Mouse (Mus musculus): Measurements from ENCODE around the gene Fastkd1.
"Not testable (repeated sequence)": the region's sequence is repeated elsewhere in the genome, so short reads cannot be mapped to it uniquely, and the experiment has no call there.

Gene Fastkd1

GRCm38 (mm10) chr2:69712981-69713625, at the start of gene Fastkd1:
TSS of gene Fastkd1 (minus strand) at chr2:69713516.
- peak; percentile 87 to 89 for DNase-seq

DNA sequence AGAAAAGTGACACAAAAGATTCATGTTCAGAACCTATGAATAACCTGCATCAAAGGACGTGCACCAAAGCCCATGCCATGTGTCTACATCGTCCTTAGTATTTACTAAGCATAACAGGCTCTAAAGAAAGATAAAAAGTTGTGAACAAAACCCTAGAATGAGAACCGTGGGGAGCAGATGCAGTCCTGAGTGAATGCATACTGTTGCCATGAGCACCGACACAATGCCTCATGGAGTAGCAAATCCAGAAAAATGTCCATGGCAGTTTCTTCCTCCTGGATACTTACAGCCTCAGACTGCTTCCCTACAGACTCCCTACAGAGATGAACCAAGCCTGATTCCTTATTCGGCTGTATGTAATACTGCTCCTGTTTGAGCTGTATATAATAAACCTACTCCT, 47.7 kb upstream of the Fastkd1 start:
- DNase-seq = no peak

DNA sequence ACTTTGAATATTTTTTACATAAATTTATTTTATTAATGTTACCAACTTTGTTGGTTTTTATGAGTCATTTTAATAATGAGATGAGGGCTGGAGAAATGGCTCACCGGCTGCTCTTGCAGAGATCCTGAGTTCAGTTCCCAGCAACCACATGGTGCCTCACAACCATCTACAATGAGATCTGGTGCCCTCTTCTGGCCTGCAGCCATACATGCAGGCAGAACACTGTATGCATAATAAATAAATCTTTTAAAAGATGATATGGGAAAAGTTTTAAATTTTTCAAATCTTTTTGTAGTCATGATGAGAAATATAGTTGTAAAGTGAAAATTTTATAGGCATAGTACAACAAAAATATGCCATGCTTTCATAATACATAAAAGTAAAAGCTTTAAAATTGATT, 31.8 kb upstream of the Fastkd1 start:
- peak in 1 of 2 experiments; percentile 21 for DNase-seq

- no peak for DNase-seq
Measured at GRCm38 (mm10) chr2:69723519-69723825, 10.2 kb upstream of the Fastkd1 start.

- DNase-seq = peak; percentile 95 to 97
Measured at GRCm38 (mm10) chr2:69722650-69723518, 9.6 kb upstream of the Fastkd1 start.

DNA sequence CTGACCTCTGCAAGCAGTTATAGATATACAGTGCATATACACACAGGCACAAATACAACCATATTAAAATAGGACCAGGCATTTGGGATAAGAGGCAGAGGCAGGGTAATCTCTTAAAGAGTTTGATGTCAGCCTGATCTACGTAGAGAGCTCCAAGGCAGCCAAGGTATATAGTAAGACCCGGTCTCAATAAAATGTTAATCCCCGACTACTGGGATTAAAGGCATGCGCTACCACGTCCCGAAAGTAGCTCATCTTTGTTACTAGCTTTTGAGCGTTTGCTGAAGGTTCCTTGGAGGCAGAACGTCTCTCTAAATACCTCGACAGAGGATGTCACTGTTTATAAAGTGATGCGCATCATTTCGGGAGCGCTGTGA, 8.9 kb upstream of the Fastkd1 start, which contains the start of gene Ppig:
Gene Ppig (plus strand): TSS at position 273 of the 377 bp plus-strand sequence.
- no peak for DNase-seq

GRCm38 (mm10) chr2:69719121-69719520, 5.8 kb upstream of the Fastkd1 start:
- DNase-seq = no peak

DNA sequence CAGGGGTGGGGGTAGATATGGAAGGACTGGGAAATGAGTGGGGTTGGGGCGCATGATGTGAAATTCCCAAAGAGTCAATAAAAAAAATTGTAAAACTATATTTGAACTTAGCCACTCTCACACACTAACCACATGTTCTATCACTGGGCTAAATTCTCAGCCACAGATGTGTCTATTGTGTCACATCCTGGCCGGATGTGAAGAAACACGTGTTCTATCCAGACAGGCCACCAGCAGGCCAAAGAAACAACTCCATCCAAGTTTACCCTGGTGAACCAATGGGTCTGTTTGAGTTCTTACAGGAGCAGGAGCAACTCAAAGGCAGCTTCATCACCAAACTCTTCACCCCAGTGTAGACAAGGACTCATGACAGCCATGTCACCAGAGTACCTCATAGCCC, 3.2 kb upstream of the Fastkd1 start:
- no peak for DNase-seq

- peak in 1 of 2 experiments; percentile 14 for DNase-seq
Measured at GRCm38 (mm10) chr2:69714126-69714525, 810 bp upstream of the Fastkd1 start.

GRCm38 (mm10) chr2:69713626-69714014, 304 bp upstream of the Fastkd1 start:
- DNase-seq = no peak

GRCm38 (mm10) chr2:69712171-69712570, 1.1 kb downstream of the Fastkd1 start:
- no peak for DNase-seq

DNA sequence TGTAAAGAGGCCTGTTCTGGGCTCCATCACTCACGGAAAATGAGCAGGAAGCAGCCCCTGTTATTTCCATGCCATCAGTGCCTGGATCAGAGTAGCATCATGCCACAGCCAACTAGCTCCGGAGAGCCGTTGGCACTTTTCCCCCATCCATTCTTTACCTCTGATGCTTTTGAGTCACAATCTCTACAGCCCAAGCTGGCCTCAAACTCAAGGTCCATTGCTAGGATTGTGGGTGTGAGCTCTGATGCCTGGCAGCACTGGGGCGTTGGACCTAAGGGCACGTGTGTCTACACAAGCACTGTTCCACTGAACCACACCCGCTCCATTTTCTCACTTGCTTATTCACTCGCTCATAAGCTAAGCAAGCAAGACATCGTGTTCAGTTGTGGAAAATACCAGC, 12.9 kb downstream of the Fastkd1 start:
- DNase-seq = no peak

- no peak for DNase-seq
Measured at GRCm38 (mm10) chr2:69693501-69693900, 19.8 kb downstream of the Fastkd1 start.

GRCm38 (mm10) chr2:69690843-69691242, 22.5 kb downstream of the Fastkd1 start:
- no peak for DNase-seq

- DNase-seq = no peak
Measured at GRCm38 (mm10) chr2:69690214-69690613, 23.1 kb downstream of the Fastkd1 start.

- no peak for DNase-seq
Measured at GRCm38 (mm10) chr2:69684488-69684887, 28.8 kb downstream of the Fastkd1 start.

DNA sequence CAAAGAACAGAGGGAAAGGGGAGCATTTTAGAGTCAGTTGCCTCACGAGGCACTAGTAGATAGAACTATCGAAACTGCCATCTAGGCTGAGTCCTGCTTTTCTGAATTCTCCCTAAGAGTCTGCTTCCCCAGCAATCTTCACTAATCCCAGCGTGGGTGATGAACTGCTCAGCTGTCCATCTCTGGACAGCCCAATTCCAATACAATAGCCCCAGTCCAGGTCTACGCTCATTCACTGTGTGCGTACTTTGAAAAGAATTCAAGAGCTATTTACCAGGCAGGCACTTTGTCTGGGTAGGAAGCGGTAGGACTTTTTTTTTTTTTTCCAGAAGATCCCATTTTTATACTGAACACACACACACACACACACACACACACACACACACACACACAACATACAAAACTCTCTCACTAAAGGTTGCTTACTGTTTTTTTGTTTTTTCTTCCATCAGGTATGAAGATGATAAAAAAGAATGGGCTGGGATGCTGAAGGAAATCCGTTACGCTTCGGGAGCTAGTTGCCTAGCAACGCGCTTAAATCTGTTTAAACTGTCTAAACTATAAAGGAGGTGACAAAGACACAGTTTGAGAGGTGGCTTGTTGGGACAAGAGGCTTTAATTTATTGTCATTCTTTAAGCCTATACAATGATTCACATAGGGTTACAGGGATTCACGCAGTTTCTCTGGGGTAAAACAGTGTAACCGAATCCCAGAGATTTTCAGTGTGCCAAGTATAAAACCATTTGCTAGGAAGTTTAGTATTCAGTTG, 30.1 kb downstream of the Fastkd1 start:
- no peak for DNase-seq

GRCm38 (mm10) chr2:69681931-69682330, 31.4 kb downstream of the Fastkd1 start:
- DNase-seq = no peak

GRCm38 (mm10) chr2:69679990-69680389, 33.3 kb downstream of the Fastkd1 start:
- peak in 1 of 2 experiments; percentile 10 for DNase-seq

GRCm38 (mm10) chr2:69677215-69677614, 36.1 kb downstream of the Fastkd1 start:
- DNase-seq = not testable (repeated sequence)

- DNase-seq = no peak
Measured at GRCm38 (mm10) chr2:69676713-69677112, 36.6 kb downstream of the Fastkd1 start.

- no peak for DNase-seq
Measured at GRCm38 (mm10) chr2:69675266-69675665, 38.0 kb downstream of the Fastkd1 start.

GRCm38 (mm10) chr2:69673723-69674122, 39.6 kb downstream of the Fastkd1 start:
- DNase-seq = peak in 1 of 2 experiments; percentile 38

Measured in cerebellum, postnatal 25 days (tissue).